Mouse (Mus musculus): ENCODE results near the gene Peli3. TPM values are rescaled to one million over a fixed set of nuclear protein-coding genes. Genes with fewer than 3 reads are reported as not detected.

The Peli3 gene
- polyA plus RNA-seq, 1 experiment from 2014 or later, result 6.5 TPM

DNA sequence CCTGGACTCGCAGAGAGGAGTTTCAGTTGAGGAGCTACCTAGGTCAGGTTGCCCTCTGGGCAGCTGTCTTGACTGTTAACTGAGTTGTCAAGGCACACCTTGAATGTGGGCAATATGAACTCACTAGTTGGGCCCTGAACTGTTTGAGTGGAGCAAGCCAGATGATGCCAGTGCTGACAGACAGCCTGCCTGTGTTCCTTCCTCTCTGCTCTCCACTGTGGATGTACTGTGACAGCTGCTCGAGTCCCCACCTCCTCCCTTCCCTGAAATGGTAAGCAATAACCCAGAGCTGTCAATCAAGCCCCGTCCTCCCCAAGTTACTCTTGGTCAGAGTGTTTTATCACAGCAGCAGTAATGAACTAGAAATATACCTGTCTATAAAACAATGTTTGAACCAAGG, 43.0 kb downstream of the Peli3 start:
- Histone ChIP-seq H3K4me2 (replicated peaks) (no peak overlapping the region), H3K9ac (no peak overlapping the region), H3K27me3 (replicated peaks) (no peaks in the 10 kb centered on the region), H3K4me3 (no peak overlapping the region), H3K9me3 (no peaks in the 10 kb centered on the region), H3K36me3 (peaks cover 52% of the 10 kb centered on the region), H3K4me1 (no peaks in the 10 kb centered on the region), H3K27ac (no peak overlapping the region)
- 78% methylated on average over 3 of the region's 3 CpGs for WGBS
- ATAC-seq (ENCODE audit: low FRiP score, low read depth), result no peak

DNA sequence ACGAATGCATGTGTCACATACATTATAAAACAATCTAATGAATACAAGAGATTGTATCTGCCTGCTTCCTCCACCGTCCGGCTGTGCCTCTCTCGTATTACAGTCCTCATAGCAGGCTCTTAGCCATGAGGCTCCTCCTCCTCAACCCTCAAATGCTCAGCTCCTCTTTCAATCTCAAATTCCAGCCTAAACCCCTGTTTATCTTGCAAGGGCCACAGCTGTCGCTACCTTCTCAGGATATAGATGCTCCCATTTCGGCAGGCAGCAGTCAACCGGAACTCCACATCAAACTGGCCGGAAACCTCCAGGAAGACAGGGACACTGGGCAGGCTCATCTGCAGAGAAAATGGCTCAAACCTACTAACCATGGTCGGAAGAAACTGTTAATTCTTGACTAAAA, 44.0 kb downstream of the Peli3 start:
- Histone ChIP-seq H3K27me3 (replicated peaks) (no peaks in the 10 kb centered on the region), H3K36me3 (peaks cover 52% of the 10 kb centered on the region), H3K9ac (no peak overlapping the region), H3K27ac (no peak overlapping the region), H3K4me3 (no peak overlapping the region), H3K9me3 (no peaks in the 10 kb centered on the region), H3K4me1 (no peaks in the 10 kb centered on the region), H3K4me2 (replicated peaks) (no peak overlapping the region)
- ATAC-seq (ENCODE audit: low FRiP score, low read depth), result no peak
- 79% methylated on average over 9 of the region's 9 CpGs for WGBS

DNA sequence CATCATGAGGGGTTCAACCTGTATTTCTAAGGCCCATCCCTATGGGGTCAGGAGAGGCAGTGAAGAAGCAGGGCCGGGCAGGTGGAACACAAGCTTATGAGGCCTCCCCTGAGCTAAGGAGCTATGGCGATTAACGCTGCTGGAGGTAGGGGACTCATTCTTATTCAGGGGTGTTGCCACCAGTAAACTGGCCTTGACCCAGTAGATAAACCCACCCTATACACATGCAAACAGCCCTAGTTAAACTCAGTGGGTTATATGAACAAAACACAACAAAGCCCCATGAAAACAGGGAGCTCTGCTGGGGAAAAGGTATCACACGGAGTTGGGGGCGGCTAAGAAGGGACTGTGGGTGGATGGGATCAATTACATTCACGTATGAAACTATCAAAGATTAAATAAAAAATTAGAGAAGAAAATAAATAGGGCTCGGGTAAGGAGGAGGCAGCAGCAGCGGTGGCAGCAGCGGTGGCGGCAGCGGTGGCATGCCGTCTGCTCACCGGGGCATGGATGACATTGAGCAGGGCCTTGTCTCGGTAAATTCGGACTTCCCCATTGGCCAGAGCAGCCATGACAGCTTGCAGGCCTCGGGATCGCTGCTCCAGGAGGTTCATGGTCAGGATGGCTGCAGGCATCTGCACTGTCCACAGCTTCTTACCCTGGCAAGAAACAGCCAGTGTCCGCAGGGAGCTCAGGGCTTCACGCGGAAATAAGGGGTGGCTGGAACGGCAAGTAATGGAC, 46.0 kb downstream of the Peli3 start:
- H3K4me1 ChIP-seq, result no peaks in the 10 kb centered on the region
- ATAC-seq (ENCODE audit: low FRiP score, low read depth), result no peak
- no peak overlapping the region for H3K4me2 ChIP-seq (replicated peaks)
- no peak overlapping the region for H3K27ac ChIP-seq
- no peak overlapping the region for H3K9ac ChIP-seq
- no peaks in the 10 kb centered on the region for H3K27me3 ChIP-seq (replicated peaks)
- H3K4me3 ChIP-seq, result no peak overlapping the region
- no peaks in the 10 kb centered on the region for H3K9me3 ChIP-seq
- WGBS, result 51% methylated on average over 21 of the region's 21 CpGs
- peaks cover 49% of the 10 kb centered on the region for H3K36me3 ChIP-seq

DNA sequence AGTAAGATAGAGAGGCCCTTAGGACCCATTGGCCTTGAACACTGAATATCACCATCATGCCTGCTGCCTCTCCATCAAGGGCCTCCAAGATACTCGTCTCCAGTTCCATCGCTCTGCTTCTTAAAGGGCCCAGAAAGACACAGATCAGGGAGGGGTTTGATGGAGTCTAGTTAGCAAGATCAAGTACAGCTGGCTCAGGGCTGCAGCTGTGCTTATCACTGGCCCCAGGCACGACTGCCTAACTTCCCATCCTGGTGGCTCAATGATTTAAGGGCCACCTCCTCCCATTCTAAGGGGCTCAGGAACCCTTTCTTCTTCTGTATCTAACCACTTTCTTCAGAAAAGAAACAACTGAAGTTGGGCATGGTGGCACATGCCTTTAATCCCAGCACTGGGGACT, 51.1 kb downstream of the Peli3 start:
- no peak overlapping the region for H3K27ac ChIP-seq
- 83% methylated on average over 3 of the region's 3 CpGs for WGBS
- ATAC-seq (ENCODE audit: low FRiP score, low read depth), result no peak
- no peaks in the 10 kb centered on the region for H3K4me1 ChIP-seq
- H3K4me2 ChIP-seq (replicated peaks), result no peak overlapping the region
- no peaks in the 10 kb centered on the region for H3K9me3 ChIP-seq
- no peak overlapping the region for H3K4me3 ChIP-seq
- no peaks in the 10 kb centered on the region for H3K27me3 ChIP-seq (replicated peaks)
- H3K9ac ChIP-seq, result no peak overlapping the region
- peaks cover 42% of the 10 kb centered on the region for H3K36me3 ChIP-seq

DNA sequence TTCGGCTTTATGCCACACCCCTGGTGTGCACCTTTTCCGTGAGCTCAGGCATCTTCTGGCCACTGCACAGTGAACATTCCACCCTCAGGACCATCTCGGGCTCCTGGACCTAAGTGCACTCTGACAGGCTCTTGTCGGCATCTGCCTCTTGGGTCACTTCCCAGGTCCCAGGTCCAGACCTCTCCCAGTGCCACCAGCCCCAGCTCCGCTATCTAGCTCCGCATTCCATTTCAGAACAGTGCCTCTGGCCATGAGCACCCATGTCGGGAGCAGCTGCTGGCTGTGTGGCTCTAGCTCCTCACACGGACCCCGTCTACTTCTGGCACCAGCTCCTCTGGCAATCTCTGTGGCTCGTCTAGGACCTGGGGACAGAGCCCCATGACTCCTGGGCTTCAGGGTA, 53.1 kb downstream of the Peli3 start:
- Histone ChIP-seq H3K9ac (no peak overlapping the region), H3K36me3 (peaks cover 38% of the 10 kb centered on the region), H3K27ac (no peak overlapping the region), H3K9me3 (no peaks in the 10 kb centered on the region), H3K4me1 (no peaks in the 10 kb centered on the region), H3K27me3 (replicated peaks) (no peaks in the 10 kb centered on the region), H3K4me3 (no peak overlapping the region), H3K4me2 (replicated peaks) (no peak overlapping the region)
- ATAC-seq (ENCODE audit: low FRiP score, low read depth), result no peak
- WGBS, result 85% methylated on average over 10 of the region's 10 CpGs

DNA sequence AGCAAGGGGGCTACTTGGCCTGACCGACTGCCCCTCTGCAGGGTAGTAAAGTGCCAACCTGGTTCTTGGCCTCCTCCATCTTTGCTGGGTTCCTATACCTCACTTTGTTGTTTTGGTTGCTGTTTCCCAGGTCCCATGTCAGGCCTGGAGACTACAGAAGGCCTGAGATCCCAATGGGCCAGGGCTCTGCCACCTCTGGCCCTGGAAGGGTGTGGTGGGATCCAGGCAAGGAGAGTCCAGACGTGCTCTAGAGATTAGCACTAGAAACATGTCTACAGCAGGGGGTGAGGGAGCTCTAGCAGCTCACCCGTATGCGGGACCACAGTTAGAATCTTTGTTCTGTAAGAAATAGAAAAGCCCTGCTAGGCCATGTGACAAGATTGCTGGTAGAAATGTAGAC, 59.0 kb downstream of the Peli3 start:
- no peaks in the 10 kb centered on the region for H3K27me3 ChIP-seq (replicated peaks)
- WGBS, result 83% methylated on average over 4 of the region's 4 CpGs
- H3K27ac ChIP-seq, result no peak overlapping the region
- no peak overlapping the region for H3K4me3 ChIP-seq
- H3K9ac ChIP-seq, result no peak overlapping the region
- ATAC-seq (ENCODE audit: low FRiP score, low read depth), result no peak
- H3K4me2 ChIP-seq (replicated peaks), result no peak overlapping the region
- peaks cover 12% of the 10 kb centered on the region; the same call in 1 of the 2 replicates for H3K4me1 ChIP-seq
- H3K36me3 ChIP-seq, result peaks cover 4% of the 10 kb centered on the region; the same call in 1 of the 2 replicates
- no peaks in the 10 kb centered on the region for H3K9me3 ChIP-seq

Other genes with a start within 250 kb of the Peli3 start
- 3.8 and 5.9 TPM in 2 replicates for gene Gm960, start 244.5 kb downstream of the Peli3 start, polyA plus RNA-seq (2016; fragmentation: Nextera tagmentation; extraction: Ambion mirVana)
- 39.5 and 41.8 TPM in 2 replicates for gene Sptbn2, start 232.0 kb downstream of the Peli3 start, polyA plus RNA-seq (2016; fragmentation: Nextera tagmentation; extraction: Ambion mirVana)
- 157 and 164 TPM in 2 replicates for gene Rbm4b, start 186.6 kb downstream of the Peli3 start, polyA plus RNA-seq (2016; fragmentation: Nextera tagmentation; extraction: Ambion mirVana)
- 102 and 106 TPM in 2 replicates for gene Rbm4, start 149.2 kb downstream of the Peli3 start, polyA plus RNA-seq (2016; fragmentation: Nextera tagmentation; extraction: Ambion mirVana)
- 28.1 and 34.7 TPM in 2 replicates for gene Gm21992, start 131.5 kb downstream of the Peli3 start, polyA plus RNA-seq (2016; fragmentation: Nextera tagmentation; extraction: Ambion mirVana)
- gene Rbm14, start 131.5 kb downstream of the Peli3 start, polyA plus RNA-seq (2016; fragmentation: Nextera tagmentation; extraction: Ambion mirVana), result 96.3 and 97.1 TPM in 2 replicates
- gene Ccs, start 103.8 kb downstream of the Peli3 start, polyA plus RNA-seq (2016; fragmentation: Nextera tagmentation; extraction: Ambion mirVana), result 42.3 and 44.1 TPM in 2 replicates
- 0.14 and 0.26 TPM in 2 replicates for gene Ccdc87, start 103.8 kb downstream of the Peli3 start, polyA plus RNA-seq (2016; fragmentation: Nextera tagmentation; extraction: Ambion mirVana)
- gene Ctsf, start 88.0 kb downstream of the Peli3 start, polyA plus RNA-seq (2016; fragmentation: Nextera tagmentation; extraction: Ambion mirVana), result 59.0 and 61.8 TPM in 2 replicates
- 3.3 TPM in 2 replicates for gene Actn3, start 65.2 kb downstream of the Peli3 start, polyA plus RNA-seq (2016; fragmentation: Nextera tagmentation; extraction: Ambion mirVana)
- 21.4 and 22.1 TPM in 2 replicates for gene Zdhhc24, start 64.5 kb downstream of the Peli3 start, polyA plus RNA-seq (2016; fragmentation: Nextera tagmentation; extraction: Ambion mirVana)
- 8.1 and 10.5 TPM in 2 replicates for gene Bbs1, start 36.5 kb downstream of the Peli3 start, polyA plus RNA-seq (2016; fragmentation: Nextera tagmentation; extraction: Ambion mirVana)
- gene Dpp3, start 14.8 kb downstream of the Peli3 start, polyA plus RNA-seq (2016; fragmentation: Nextera tagmentation; extraction: Ambion mirVana), result 167 and 171 TPM in 2 replicates
- gene Mrpl11, start 19.0 kb upstream of the Peli3 start, polyA plus RNA-seq (2016; fragmentation: Nextera tagmentation; extraction: Ambion mirVana), result 126 and 132 TPM in 2 replicates
- gene Npas4, start 47.2 kb upstream of the Peli3 start, polyA plus RNA-seq (2016; fragmentation: Nextera tagmentation; extraction: Ambion mirVana), result 0.06 and 0.08 TPM in 2 replicates
- gene Slc29a2, start 80.7 kb upstream of the Peli3 start, polyA plus RNA-seq (2016; fragmentation: Nextera tagmentation; extraction: Ambion mirVana), result 6.1 and 6.2 TPM in 2 replicates
- gene B4gat1, start 95.7 kb upstream of the Peli3 start, polyA plus RNA-seq (2016; fragmentation: Nextera tagmentation; extraction: Ambion mirVana), result 48.2 and 50.0 TPM in 2 replicates
- 2.4 and 3.4 TPM in 2 replicates for gene AC124502.3, start 95.8 kb upstream of the Peli3 start, polyA plus RNA-seq (2016; fragmentation: Nextera tagmentation; extraction: Ambion mirVana)
- gene Brms1, start 98.2 kb upstream of the Peli3 start, polyA plus RNA-seq (2016; fragmentation: Nextera tagmentation; extraction: Ambion mirVana), result 58.7 TPM in 2 replicates
- 2.0 and 2.5 TPM in 2 replicates for gene Rin1, start 107.4 kb upstream of the Peli3 start, polyA plus RNA-seq (2016; fragmentation: Nextera tagmentation; extraction: Ambion mirVana)
- 22.9 and 26.3 TPM in 2 replicates for gene Cd248, start 125.0 kb upstream of the Peli3 start, polyA plus RNA-seq (2016; fragmentation: Nextera tagmentation; extraction: Ambion mirVana)
- 2.5 and 2.8 TPM in 2 replicates for gene Tmem151a, start 142.4 kb upstream of the Peli3 start, polyA plus RNA-seq (2016; fragmentation: Nextera tagmentation; extraction: Ambion mirVana)
- 66.3 and 69.1 TPM in 2 replicates for gene Yif1a, start 145.4 kb upstream of the Peli3 start, polyA plus RNA-seq (2016; fragmentation: Nextera tagmentation; extraction: Ambion mirVana)
- 231 and 236 TPM in 2 replicates for gene Cnih2, start 155.4 kb upstream of the Peli3 start, polyA plus RNA-seq (2016; fragmentation: Nextera tagmentation; extraction: Ambion mirVana)
- 245 and 247 TPM in 2 replicates for gene Rab1b, start 163.9 kb upstream of the Peli3 start, polyA plus RNA-seq (2016; fragmentation: Nextera tagmentation; extraction: Ambion mirVana)
- gene Klc2, start 175.4 kb upstream of the Peli3 start, polyA plus RNA-seq (2016; fragmentation: Nextera tagmentation; extraction: Ambion mirVana), result 62.6 and 63.1 TPM in 2 replicates

Data from neural tube, embryonic 12.5 days (tissue).